Mouse (Mus musculus) thymus, adult 2 months (tissue): Measurements from ENCODE around the gene Nphp4.

Experiments used
- CTCF ChIP-seq: fragments of 200-500 bp; IDR thresholded peaks from 2 replicates; pipeline ENCODE4 v1.5.1; 2012; ENCODE audit warnings: mild to moderate bottlenecking, control low read depth, low read length, moderate library complexity, borderline replicate concordance; ENCODE audit not compliant: control insufficient read depth, poor library complexity, insufficient read depth; ENCODE audit errors: extremely low read depth
- POLR2A ChIP-seq: fragments of 200-500 bp; IDR thresholded peaks from 2 replicates; pipeline ENCODE4 v1.6.1; 2012; ENCODE audit warnings: mild to moderate bottlenecking, low read length, control low read depth, moderate library complexity; ENCODE audit not compliant: control insufficient read depth, poor library complexity, insufficient read depth; ENCODE audit errors: extremely low read depth

GRCm38 (mm10) chr4:152576826-152577225, 100.3 kb downstream of the Nphp4 start:
- TF ChIP-seq CTCF = no peak
- TF ChIP-seq POLR2A = no peak
